Mouse (Mus musculus) adrenal gland, adult (tissue): ENCODE data around the gene Lats1.
"Not testable (repeated sequence)": the region's sequence is repeated elsewhere in the genome, so short reads cannot be mapped to it uniquely, and the experiment has no call there.

Experiments used
- DNase-seq, 2 experiments: peaks; one replicate each; pipeline ENCODE4 v3.0.0; 2022 to 2023; ENCODE audit warnings: low spot score in 1 of 2; ENCODE audit not compliant: inconsistent age in 2 of 2

Gene Lats1

DNA sequence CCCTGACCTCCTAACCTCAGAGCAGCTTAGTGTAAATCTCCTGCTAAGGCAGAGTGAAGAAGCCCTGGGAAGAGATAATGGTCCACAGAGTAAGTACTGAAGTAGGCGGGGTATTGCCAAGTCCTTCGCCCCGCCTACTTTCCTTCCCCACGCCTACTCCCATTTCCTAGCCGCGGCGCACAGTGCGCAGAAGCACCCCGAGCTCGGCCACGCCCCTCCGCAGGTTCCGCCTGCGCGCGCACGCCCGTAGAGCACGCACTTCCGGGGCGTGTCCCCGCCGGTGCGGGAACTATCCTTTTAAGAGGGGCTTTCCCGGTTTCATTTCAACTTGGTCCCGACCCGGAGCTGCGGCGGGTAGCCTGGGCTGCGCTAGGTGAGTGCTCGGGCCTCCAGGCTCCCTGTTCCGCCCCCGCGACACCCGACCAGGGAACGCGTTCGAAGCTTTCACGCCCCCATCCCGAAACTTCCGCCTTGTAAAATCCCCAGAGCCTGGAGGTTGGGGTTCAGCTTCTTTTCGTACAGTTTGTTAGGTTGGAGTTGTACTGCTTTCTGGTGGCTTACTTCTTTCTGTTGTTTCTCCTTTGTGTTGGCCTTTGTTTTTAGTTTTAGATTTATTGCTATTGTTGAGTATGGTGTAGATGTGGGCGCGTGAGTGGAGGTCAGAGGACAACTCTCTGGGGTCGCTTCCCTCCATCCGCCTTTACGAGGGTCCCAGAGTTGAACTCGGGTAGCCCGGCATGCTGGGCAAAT lies 44.9 kb downstream of the Lats1 start, which contains the start of gene Katna1:
Gene Katna1 (plus strand): TSS at position 250 of the 750 bp plus-strand sequence.
- peak; percentile 96 to 97 for DNase-seq

DNA sequence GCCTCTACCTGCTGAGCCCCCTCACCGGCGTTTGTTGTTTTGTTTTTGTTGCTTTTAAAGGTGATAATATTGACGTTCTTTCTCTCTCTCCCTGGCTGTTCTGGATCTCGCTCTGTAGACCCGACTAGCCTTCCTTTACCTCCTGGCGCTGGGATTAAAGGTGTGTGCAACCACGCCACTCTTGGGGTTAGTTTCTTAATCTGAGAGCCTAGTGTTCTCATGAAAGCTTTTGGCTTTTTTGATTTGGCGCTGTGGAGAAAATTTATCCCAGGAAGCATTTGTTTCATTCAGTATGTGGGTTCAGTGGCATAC lies 45.4 kb downstream of the Lats1 start:
- DNase-seq: peak in 1 of 2 experiments; percentile 53

DNA sequence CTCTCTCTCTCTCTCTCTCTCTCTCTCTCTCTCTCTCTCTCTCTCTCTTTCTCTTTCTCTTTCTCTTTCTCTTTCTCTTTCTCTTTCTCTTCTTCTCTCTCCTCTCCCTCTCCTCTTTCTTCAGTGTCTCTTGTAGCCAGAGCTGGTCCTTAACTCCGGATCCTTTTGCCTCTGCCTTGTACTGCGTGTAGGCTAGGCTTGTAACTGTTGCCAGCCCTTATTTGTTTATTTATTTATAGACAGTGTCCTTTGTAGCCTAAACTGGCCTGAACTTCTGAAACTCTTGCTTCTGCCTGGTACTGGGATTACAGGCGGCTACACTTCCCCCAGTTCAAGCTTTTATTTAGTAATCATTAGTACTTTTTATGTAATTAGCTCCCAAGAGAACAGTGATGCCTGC lies 46.0 kb downstream of the Lats1 start:
- no peak for DNase-seq

GRCm38 (mm10) chr10:7731582-7731981 lies 50.6 kb downstream of the Lats1 start:
- DNase-seq: no peak

DNA sequence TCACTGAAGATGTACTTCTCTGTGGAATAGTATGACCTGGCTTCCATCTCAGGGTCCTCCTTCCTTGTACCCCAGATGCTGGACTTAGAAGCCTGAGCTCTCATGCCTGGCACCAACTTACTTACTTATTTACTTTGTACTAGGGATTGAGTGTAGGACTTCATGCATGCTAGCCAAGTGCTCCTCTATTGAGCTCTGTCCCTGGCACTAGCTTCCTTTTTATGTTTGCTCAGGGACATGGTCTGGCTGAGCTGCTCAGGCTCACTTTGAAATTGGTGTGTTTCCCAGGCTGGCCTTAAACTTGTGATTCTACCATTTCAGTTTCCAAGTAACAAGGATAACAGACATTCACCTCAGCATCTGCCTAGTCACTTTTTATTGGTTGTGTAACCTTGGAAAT lies 56.1 kb downstream of the Lats1 start:
- DNase-seq: peak in 1 of 2 experiments; percentile 39

GRCm38 (mm10) chr10:7737914-7738313 lies 56.9 kb downstream of the Lats1 start:
- no peak for DNase-seq

- DNase-seq: not testable (repeated sequence)
Observed at GRCm38 (mm10) chr10:7745528-7745927, 64.5 kb downstream of the Lats1 start.

GRCm38 (mm10) chr10:7748752-7749151 lies 67.7 kb downstream of the Lats1 start:
- DNase-seq: peak in 1 of 2 experiments; percentile 58

GRCm38 (mm10) chr10:7757544-7757943 lies 76.5 kb downstream of the Lats1 start:
- DNase-seq: no peak
